Mouse (Mus musculus): ENCODE data around the gene M6pr.

Gene M6pr

DNA sequence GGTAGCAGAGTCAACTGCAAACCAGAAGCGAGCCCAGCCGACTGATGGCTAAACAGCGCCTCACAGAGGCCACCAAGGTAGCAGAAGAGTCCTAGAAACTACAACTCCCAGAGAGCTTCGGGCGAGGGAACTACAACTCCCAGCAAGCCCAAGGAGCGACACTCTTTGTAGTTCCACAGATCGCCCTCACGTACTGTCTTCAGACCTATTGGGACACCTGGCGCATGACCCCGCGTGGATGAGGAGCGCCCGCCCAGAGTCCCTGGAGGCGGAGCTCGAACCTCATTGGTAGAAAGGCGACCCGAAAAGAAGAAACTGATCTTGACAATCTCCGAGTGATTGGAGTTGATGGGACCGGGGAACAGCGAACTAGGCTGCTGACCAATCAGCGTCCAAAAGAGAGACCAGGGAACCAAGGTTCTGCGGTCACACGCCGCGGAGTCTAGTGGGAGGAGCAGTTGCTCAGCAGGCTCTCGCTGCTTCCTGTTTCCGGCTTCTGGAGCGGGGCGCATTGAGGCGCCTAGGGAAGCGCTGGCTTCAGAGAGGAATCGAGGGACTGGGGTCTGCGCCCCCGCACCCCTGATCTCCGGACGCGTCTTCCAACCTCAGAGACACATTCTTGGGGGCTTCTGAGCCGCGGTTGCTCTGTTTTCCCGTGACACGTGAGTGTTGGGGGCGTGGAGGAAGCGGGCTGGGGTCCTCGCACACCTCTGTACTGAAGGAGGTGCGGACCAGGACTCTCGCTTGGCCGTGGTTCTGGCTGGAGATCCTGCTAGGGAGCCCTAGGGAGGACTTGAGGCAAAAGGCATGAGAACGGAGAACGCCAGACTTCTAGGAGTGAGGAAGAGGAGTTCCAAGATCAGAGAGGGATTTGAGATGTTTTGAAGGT lies at the start of gene M6pr:
TSS of gene M6pr (plus strand) at position 216 of the 889 bp plus-strand sequence.
- DNase-seq (ENCODE audit: low read depth, low spot score): peak; percentile 99

- DNase-seq (ENCODE audit: low read depth, low spot score): peak; percentile 40
Observed at GRCm38 (mm10) chr6:122262543-122262942, 46.0 kb upstream of the M6pr start.

- no peak for DNase-seq (ENCODE audit: low read depth, low spot score)
Observed at GRCm38 (mm10) chr6:122268561-122268960, 40.0 kb upstream of the M6pr start.

- peak; percentile 46 for DNase-seq (ENCODE audit: low read depth, low spot score)
Observed at GRCm38 (mm10) chr6:122269170-122269569, 39.4 kb upstream of the M6pr start.

DNA sequence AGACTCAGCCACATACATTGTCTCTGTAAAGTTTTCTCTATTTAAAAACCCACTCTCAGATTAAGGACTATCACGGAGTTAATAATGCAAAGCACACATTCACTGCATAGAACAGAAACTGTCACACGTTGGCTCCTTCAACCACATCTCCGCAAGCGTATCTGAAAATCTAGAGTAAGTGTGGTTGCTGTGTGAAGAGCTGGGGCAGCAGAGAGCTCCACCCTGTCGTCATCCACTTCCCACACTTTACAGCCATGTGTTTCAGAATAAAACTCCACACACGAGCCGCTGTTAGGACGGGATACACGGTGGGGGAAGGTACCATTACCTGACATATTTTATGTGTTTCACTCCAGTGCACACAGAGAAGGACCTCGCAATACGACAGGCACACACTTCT lies 38.4 kb upstream of the M6pr start:
- DNase-seq (ENCODE audit: low read depth, low spot score): peak; percentile 67

- no peak for DNase-seq (ENCODE audit: low read depth, low spot score)
Observed at GRCm38 (mm10) chr6:122274546-122274945, 34.0 kb upstream of the M6pr start.

DNA sequence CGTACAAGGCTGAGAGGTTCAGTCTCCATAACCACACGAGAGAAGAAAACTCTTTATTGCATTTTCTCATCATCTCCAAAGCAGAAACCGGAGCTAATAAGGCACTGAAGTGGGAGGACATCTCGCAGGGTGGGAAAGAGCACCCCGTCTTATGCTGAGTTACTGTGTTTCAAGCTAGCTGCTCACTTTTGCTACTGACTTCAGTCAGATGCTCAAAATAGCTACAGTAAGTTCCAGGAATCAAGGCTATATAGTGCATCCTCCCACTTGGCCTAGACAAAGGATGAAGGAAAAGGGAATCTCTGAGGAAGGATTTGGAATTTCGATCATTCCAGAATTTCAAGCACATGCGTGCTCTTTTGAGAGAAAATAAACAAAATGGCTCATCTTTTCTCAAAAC lies 32.0 kb upstream of the M6pr start:
- no peak for DNase-seq (ENCODE audit: low read depth, low spot score)

DNA sequence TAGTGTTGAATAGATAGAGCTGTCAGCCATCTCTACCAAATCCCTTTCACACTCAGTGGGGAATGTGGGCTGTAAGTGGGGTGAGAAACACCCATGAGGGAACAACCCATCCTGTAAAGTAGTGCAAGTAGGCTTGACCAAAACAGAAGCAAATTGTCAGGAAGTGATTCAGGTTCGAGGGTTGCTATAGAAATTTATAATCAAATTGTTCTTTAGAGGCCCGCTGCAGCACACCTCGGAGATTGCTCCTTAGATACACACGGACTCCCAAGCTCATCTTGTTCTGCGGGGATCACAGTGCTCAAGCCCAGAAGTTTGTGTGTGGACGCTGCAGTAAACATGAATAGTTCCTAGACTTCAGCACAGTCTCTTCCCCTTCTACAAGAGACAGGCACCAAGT lies 25.7 kb upstream of the M6pr start, which contains the start of gene Klrg1:
TSS of gene Klrg1 (minus strand) at position 101 of the 400 bp plus-strand sequence.
- no peak for DNase-seq (ENCODE audit: low read depth, low spot score)

DNA sequence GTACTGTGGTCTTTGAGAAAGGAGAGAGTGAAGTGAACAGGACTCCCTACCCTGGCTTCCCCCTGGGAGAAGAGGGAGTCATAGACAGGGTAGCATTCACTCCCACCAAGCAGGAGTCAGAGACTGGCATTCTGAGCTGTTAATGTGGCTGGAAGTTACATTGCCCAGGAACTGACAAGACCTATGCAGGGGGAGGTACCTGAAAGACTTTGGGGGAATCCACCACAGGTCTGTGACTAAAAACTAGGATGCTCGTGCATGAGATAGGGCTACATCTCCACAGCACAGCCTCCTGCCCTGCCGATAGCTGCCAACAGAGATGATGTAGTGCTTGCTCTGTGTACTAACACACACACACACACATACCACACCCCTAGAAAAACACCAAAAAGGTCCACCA lies 25.1 kb upstream of the M6pr start:
- no peak for DNase-seq (ENCODE audit: low read depth, low spot score)

DNA sequence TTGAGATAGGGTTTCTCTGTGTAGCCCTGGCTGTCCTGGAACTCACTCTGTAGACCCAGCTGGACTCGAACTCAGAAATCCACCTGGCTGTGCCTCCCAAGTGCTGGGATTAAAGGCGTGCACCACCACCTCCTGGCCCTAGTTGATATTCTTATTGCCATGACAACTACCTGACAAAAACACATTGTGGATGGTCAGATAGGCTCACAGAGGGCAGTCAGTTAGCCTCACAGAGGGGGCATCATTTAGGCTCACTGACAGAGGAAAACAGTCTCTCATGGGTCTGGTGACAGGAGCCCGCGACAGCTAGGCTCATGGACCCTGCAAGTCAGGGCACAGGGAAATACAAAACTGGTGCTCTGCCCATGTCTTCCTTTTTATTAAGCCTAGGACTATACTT lies 24.2 kb upstream of the M6pr start:
- no peak for DNase-seq (ENCODE audit: low read depth, low spot score)

DNA sequence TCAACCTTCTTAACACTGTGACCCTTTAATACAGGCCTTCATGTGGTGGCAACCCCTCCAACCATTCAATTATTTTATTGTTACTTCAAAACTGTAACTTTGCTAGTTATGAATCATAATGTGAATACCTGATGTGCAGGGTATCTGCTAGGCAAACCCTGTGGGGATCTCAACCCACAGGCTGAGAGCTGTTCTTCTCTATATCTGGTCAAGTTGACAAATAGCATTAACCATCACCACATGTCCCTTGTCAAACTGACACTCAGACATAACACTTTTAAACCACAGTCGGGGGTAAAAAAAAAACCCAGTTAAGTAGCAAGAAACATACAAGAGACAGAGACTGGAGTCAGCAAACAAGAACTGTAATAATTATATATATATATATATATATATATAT lies 23.7 kb upstream of the M6pr start:
- no peak for DNase-seq (ENCODE audit: low read depth, low spot score)

DNA sequence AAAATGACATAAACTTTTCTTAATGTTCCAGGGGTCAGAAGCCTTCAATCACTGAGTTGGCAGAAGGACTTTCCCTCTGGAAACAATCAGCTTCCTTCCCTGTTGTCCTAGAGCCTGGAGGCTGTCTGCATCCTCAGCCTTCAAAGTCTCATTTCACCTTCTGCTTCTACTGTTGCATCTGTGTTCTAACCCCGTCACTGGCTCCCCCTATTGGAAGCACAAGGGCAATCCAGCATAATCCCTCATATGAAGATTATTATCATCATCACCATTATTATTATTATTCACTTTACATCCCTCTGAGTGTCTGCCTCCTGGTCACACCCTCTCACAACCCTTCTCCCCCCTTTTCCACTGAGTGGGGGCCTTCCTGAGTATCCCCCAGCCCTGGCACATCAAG lies 20.3 kb upstream of the M6pr start:
- no peak for DNase-seq (ENCODE audit: low read depth, low spot score)

GRCm38 (mm10) chr6:122289313-122289712 lies 19.2 kb upstream of the M6pr start:
- no peak for DNase-seq (ENCODE audit: low read depth, low spot score)

DNA sequence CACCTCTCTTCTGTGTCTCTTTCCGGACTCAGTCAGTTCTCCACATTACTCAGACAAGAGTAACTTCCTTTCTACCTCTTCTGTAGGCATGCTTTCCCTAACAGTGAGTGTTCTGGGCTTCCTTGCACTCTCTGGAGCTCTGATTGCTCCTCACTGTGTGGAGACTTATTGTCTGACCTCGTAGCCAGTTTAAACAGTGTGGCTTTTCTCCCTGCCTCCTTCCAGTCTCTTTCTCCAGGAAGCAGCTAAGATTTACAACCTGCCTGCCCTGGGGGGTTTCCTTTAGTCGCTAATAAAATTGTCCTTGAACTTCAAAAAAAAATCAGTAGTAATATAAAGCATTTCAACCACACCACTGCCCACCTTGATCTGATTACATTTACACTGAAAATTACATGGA lies 18.3 kb upstream of the M6pr start:
- no peak for DNase-seq (ENCODE audit: low read depth, low spot score)

DNA sequence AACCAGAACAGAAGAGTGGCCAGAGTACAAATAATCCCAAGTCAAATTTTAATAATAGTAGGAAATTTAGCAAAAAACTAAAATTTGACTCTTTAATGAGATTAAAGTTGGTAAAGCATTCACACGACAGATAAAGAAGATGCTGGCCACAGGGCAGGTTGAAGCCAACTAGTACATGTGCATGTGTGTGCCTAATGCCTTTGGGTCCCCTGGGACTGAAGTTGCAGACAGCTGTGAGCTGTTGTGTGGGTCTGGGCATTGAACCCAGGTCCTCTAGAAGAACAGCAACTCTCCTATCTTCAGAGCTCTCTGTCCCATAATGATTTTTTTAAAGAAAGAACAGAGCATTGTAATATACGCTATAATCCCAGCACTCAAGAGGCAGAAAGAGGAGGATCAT lies 17.3 kb upstream of the M6pr start:
- DNase-seq (ENCODE audit: low read depth, low spot score): no peak

DNA sequence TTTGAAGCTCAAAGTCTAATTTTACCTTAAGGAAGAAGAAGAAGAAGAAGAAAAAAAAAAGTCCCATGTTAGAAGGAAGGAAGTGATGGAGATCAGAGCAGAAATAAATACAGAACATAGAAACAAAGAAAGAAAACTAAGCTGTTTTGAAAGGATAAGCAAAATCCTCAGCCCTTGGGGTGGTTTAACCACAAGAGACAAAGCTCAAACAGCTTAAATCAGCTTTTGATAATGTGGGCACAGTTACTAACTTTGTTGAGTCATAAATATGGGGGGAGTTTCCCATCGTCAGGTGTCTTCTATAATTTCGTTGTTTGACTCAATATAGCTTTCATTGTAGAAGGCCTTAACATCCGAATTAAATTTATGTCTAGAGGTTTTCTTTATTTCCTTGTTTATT lies 16.8 kb upstream of the M6pr start:
- DNase-seq (ENCODE audit: low read depth, low spot score): peak; percentile 85

DNA sequence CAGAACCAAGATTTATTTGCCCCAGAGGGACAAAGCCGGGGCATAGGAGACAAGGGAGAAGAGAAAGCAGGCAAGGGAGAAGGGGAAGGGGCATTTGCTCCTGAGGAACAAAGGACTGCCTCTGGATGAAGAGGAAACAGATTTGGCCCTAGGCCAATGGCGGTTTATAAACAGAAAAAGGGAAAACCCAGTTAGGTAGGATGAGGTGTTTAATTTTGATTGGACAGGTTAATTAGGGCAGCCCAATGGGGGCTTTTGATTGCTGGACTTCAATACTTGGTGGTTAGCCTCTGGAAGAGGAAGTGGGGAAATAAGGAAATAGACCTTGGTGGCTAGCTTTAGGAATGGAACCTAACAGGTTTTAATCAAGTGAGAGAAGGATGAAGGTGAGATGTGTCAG lies 16.3 kb upstream of the M6pr start:
- peak; percentile 69 for DNase-seq (ENCODE audit: low read depth, low spot score)

- DNase-seq (ENCODE audit: low read depth, low spot score): peak; percentile 61
Observed at GRCm38 (mm10) chr6:122293121-122293520, 15.4 kb upstream of the M6pr start.

GRCm38 (mm10) chr6:122293796-122294195 lies 14.7 kb upstream of the M6pr start:
- peak; percentile 75 for DNase-seq (ENCODE audit: low read depth, low spot score)

DNA sequence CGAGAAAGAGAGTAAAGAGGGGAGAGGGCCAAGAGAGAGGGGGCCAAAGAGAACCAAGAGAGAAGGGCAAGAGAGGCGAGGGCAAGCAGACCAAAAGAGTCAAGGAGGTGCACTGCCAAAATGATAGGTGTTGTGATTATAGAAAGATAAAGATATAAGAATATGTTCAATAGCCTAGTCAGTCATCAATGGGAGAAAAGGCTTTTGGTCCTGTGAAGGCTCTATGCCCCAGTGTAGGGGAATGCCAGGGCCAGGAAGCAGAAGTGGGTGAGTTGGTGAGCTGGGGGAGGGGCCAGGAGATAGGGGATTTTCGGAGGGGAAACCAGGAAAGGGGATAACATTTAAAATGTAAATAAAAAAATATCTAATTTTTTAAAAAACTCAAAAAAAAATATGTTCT lies 14.2 kb upstream of the M6pr start:
- peak; percentile 43 for DNase-seq (ENCODE audit: low read depth, low spot score)

DNA sequence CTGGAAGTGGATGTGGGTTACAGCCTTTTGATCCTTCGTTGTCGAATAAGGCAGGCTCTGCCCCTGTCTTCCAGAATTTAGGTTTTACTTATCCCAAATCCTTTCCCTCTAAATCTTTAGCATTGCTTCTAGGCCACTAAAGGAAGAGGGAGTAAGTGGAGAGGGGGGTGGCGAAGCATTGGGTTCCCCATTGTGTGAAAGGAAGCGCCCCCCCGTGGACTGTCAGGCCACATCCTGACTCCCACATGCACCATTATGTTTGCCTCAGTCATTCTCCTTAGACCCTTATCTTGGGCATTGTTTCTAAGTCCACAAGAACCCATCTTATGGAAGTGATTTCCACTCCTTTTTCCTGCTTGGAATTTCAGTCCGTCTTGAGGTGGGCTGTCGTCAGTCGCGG lies 13.3 kb upstream of the M6pr start:
- peak; percentile 47 for DNase-seq (ENCODE audit: low read depth, low spot score)

DNA sequence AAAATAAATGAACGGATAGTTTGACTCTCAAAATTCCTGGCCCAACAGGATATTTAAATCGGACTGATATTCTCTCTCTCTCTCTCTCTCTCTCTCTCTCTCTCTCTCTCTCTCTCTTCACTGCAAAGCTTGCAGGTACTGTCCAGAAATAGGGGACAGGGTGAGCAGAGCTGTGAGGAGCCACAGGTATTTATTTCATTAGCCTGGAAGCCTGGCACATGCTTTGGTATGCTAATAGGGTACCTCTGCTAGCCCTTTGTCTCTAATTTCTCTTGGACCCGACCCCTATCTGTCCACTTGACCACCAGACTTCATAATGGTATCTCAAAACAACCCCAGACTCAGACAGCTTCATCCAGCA lies 11.6 kb upstream of the M6pr start:
- DNase-seq (ENCODE audit: low read depth, low spot score): no peak
